9 mouse cellular contexts compared by ENCODE assay signal in genomic region chr3:58882878-58883510, GRCm38 (mm10). TPM values are rescaled to one million over a fixed set of nuclear protein-coding genes. Genes with fewer than 3 reads are reported as not detected.
DNase-seq lines count a peak whose midpoint lies in the region; ATAC-seq lines count a peak whose summit lies in the region.
"Had no signal": no experiment of that assay in that cellular context is flagged by ENCODE, and none has a peak within 500 bp of the region (broad histone marks: within the 10 kb centered on the region; RNA-seq: fewer than 3 reads in every experiment).

No protein-coding gene starts in this region.

- H3K27ac ChIP-seq in forebrain, embryonic 13.5 days = no peak overlapping the region
- H3K27ac ChIP-seq in forebrain, embryonic 12.5 days = no peak overlapping the region
- H3K27ac ChIP-seq: lung, embryonic 15.5 days had no signal

- H3K4me2 ChIP-seq in forebrain, embryonic 13.5 days = no peak overlapping the region
- H3K4me2 ChIP-seq in forebrain, embryonic 12.5 days = no peak overlapping the region
- H3K4me2 ChIP-seq: lung, embryonic 15.5 days had no signal

- ATAC-seq in forebrain, embryonic 13.5 days = peak; percentile 31; the same call in 1 of the 2 replicates
- ATAC-seq in forebrain, embryonic 12.5 days (ENCODE audit: low FRiP score) = no peak
- peak; percentile 99 for ATAC-seq in common myeloid progenitor, adult 5-6 weeks (replicated peaks; ENCODE audit: low read depth, poor library complexity, severe bottlenecking)
- ATAC-seq in megakaryocyte progenitor cell, adult 5-6 weeks (replicated peaks; ENCODE audit: poor library complexity) = peak; percentile 75
- ATAC-seq in activated CD4-positive, CD25-positive, alpha-beta regulatory T cell, adult 4 months = no peak

- peak; percentile 88 for DNase-seq in 3T3-L1 (ENCODE audit: low read depth, low spot score)
- DNase-seq in gastrocnemius, adult 8-10 months (ENCODE audit: low spot score in 2 of 2) = no peak
- DNase-seq in kidney, postnatal 10 days = no peak

- H3K4me3 ChIP-seq in forebrain, embryonic 13.5 days = no peak overlapping the region
- H3K4me3 ChIP-seq in forebrain, embryonic 12.5 days (replicated peaks) = no peak overlapping the region
- H3K4me3 ChIP-seq: lung, embryonic 15.5 days had no signal

- WGBS in forebrain, embryonic 13.5 days = 16% methylated on average over 8 of the region's 8 CpGs
- 19% methylated on average over 8 of the region's 8 CpGs for WGBS in forebrain, embryonic 12.5 days

- H3K27me3 ChIP-seq in forebrain, embryonic 13.5 days = no peaks in the 10 kb centered on the region; the same call in 1 of the 2 replicates
- no peaks in the 10 kb centered on the region for H3K27me3 ChIP-seq in forebrain, embryonic 12.5 days
- H3K27me3 ChIP-seq: lung, embryonic 15.5 days had no signal

- H3K9ac ChIP-seq in forebrain, embryonic 13.5 days = no peak overlapping the region
- H3K9ac ChIP-seq in forebrain, embryonic 12.5 days = no peak overlapping the region
- H3K9ac ChIP-seq: lung, embryonic 15.5 days had no signal

- peaks cover 18% of the 10 kb centered on the region for H3K4me1 ChIP-seq in forebrain, embryonic 13.5 days
- peaks cover 10% of the 10 kb centered on the region for H3K4me1 ChIP-seq in forebrain, embryonic 12.5 days
- H3K4me1 ChIP-seq: lung, embryonic 15.5 days had no signal

- no peaks in the 10 kb centered on the region for H3K36me3 ChIP-seq in forebrain, embryonic 13.5 days (ENCODE audit: poor library complexity, severe bottlenecking)
- no peaks in the 10 kb centered on the region for H3K36me3 ChIP-seq in forebrain, embryonic 12.5 days (replicated peaks)
- H3K36me3 ChIP-seq: lung, embryonic 15.5 days had no signal

- no peaks in the 10 kb centered on the region for H3K9me3 ChIP-seq in forebrain, embryonic 13.5 days (replicated peaks)
- H3K9me3 ChIP-seq in forebrain, embryonic 12.5 days = no peaks in the 10 kb centered on the region
- H3K9me3 ChIP-seq: lung, embryonic 15.5 days had no signal

RNA-seq across cellular contexts. Expression of gene Clrn1, which starts 2.1 kb away (rescaled TPM):
- polyA plus RNA-seq in forebrain, embryonic 13.5 days (2015; fragmentation: Nextera tagmentation; extraction: Ambion mirVana) = 0.37 and 0.73 TPM in 2 replicates
- polyA plus RNA-seq in forebrain, embryonic 12.5 days (2016; fragmentation: Nextera tagmentation; extraction: Ambion mirVana) = 0.22 and 0.35 TPM in 2 replicates
- total RNA-seq in common myeloid progenitor, adult 5-6 weeks (2017) = not detected in 2 replicates
- not detected in 2 replicates for total RNA-seq in megakaryocyte progenitor cell, adult 5-6 weeks (2015)
- total RNA-seq in megakaryocyte progenitor cell, adult 5-6 weeks (2017) = not detected in 2 replicates
- total RNA-seq in gastrocnemius, adult 8-10 months (2022) = not detected
- polyA plus RNA-seq in activated CD4-positive, CD25-positive, alpha-beta regulatory T cell, adult 4 months (2017; shearing (Covaris generic)) = not detected

Comparison
In these comparisons a context has a peak if more than half of its experiments do, and no peak if none do; other contexts are left out.
1. ATAC-seq: peak in forebrain, embryonic 13.5 days (single experiment), common myeloid progenitor, adult 5-6 weeks (single experiment) and megakaryocyte progenitor cell, adult 5-6 weeks (single experiment); none in forebrain, embryonic 12.5 days (single experiment) and activated CD4-positive, CD25-positive, alpha-beta regulatory T cell, adult 4 months (single experiment).